Mouse (Mus musculus): Measurements from ENCODE around the gene Syce2. TPM values are rescaled to one million over a fixed set of nuclear protein-coding genes. Genes with fewer than 3 reads are reported as not detected.
A peak's percentile ranks its signal among the peaks of the same experiment; 100 is the strongest.

Syce2 gene
- polyA plus RNA-seq, 2 experiments, result 36.9 to 75.3 TPM

DNA sequence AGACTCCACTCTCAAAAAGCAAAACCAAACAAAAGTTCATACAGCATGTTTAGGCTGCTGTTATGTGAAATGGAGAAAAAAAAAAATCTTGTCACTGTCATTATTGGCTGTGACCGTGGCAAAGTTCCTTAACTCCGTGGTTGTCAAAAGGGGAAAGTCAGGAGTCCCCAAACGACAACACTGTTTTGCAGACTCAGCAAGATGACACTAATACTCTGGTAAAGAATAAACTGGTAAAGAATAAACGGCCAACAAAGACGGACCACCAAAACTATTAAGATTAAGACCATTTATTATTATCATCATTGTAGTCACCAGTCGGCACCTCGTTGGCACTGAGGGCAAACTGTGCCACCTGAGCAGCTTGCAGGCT, 32.0 kb upstream of the Syce2 start:
- ATAC-seq (ENCODE audit: low FRiP score, low read depth), result no peak
- peak overlapping the region; percentile 83 for H3K4me3 ChIP-seq (replicated peaks; ENCODE audit: low read length)
- H3K27ac ChIP-seq (replicated peaks; ENCODE audit: low read depth, low read length), result peak overlapping the region; percentile 83
- WGBS, result 4% methylated on average over 7 of the region's 7 CpGs
- peaks cover 80% of the 10 kb centered on the region for H3K36me3 ChIP-seq (ENCODE audit: control insufficient read depth, insufficient read depth, low read length)
- no peaks in the 10 kb centered on the region for H3K9me3 ChIP-seq (ENCODE audit: control insufficient read depth, low read length)
- peak overlapping the region; percentile 86 for H3K9ac ChIP-seq (ENCODE audit: low read depth, low read length, severe bottlenecking)
- TF ChIP-seq POLR2A (IDR thresholded peaks at IDR 0.05; ENCODE audit: borderline replicate concordance, extremely low read depth, insufficient read depth, insufficient read length), result no peak
- H3K4me2 ChIP-seq (replicated peaks; ENCODE audit: low read depth, low read length, severe bottlenecking), result peak overlapping the region; percentile 59
- DNase-seq (ENCODE audit: low spot score), result no peak
- H3K4me1 ChIP-seq (ENCODE audit: control insufficient read depth, insufficient read depth, low read length), result peaks cover 18% of the 10 kb centered on the region; the same call in 1 of the 2 replicates
- H3K27me3 ChIP-seq (ENCODE audit: control insufficient read depth, insufficient read depth, low read length), result no peaks in the 10 kb centered on the region

DNA sequence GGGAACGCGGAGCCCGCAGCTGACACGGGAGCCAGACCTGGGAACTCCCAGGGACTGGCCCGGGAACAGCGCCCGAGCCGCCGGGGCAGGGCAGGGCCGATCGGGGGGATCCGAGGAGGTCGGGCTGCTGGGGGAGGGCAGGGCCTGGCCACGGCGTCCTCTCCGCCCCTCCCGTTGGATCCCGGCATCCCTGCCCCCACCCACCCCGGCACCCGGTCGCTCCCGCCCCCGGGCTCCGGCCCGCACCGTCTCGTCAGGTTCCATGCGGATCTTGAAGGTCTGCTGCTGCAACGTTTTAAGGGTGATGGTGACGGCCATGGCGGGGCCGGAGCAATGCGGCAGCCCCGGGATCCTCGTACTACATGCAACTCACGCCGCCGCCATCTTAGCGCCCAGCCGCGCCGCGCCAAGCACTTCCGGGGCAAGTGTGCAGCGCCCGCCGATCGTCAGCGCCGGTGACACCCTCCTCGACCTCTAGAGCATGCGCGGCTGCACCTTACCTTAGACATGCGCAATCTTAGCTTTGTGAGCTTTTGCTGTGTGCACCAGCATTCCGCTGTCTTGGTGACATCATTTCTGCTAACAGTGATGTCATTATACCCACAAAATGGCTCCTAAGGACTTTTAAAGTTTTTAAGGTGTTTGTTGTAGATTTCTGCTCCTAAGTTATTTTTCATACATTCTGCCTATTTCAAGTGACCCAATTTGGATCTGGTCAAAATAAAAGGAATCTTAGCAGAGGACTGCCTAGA, 31.5 kb upstream of the Syce2 start, which contains the start of gene Rad23a:
Gene Rad23a (minus strand): TSS at position 418 of the 752 bp plus-strand sequence.
- Histone ChIP-seq H3K4me1 (ENCODE audit: control insufficient read depth, insufficient read depth, low read length) (peaks cover 24% of the 10 kb centered on the region; the same call in 1 of the 2 replicates), H3K4me3 (replicated peaks; ENCODE audit: low read length) (peak within 1 kb of the TSS; percentile 83), H3K4me2 (replicated peaks; ENCODE audit: low read depth, low read length, severe bottlenecking) (peak within 1 kb of the TSS; percentile 59), H3K27me3 (ENCODE audit: control insufficient read depth, insufficient read depth, low read length) (no peaks in the 10 kb centered on the region), H3K9ac (ENCODE audit: low read depth, low read length, severe bottlenecking) (peak within 1 kb of the TSS; percentile 86), H3K27ac (replicated peaks; ENCODE audit: low read depth, low read length) (peak within 1 kb of the TSS; percentile 83), H3K36me3 (ENCODE audit: control insufficient read depth, insufficient read depth, low read length) (peaks cover 81% of the 10 kb centered on the region), H3K9me3 (ENCODE audit: control insufficient read depth, low read length) (no peaks in the 10 kb centered on the region)
- DNase-seq (ENCODE audit: low spot score) (peak; percentile 95), ATAC-seq (ENCODE audit: low FRiP score, low read depth) (peak; percentile 92)
- 0% methylated on average over 37 of the region's 55 CpGs for WGBS
- TF ChIP-seq POLR2A (IDR thresholded peaks at IDR 0.05; ENCODE audit: borderline replicate concordance, extremely low read depth, insufficient read depth, insufficient read length), result peak; percentile 87; the same call in 1 of the 2 replicates

DNA sequence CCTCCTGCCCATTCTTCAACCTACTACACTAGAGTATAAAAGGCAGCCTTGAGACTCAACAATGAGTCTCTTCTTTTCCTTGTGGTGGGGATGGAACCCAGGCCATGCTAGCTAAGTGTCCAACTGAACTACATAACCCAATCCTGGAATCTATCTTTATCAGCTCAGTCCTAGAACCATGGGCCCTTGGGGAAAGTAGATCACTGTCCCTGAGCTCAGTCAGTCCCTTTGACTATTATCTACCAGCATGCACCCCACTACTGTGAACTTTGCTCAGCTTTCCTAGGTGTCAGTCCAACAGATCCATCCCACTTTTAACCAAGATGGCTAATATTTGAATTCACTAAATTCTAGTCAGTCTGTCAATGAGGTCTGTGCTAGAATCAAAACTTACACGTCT, 30.4 kb upstream of the Syce2 start:
- Histone ChIP-seq H3K36me3 (ENCODE audit: control insufficient read depth, insufficient read depth, low read length) (peaks cover 74% of the 10 kb centered on the region), H3K27me3 (ENCODE audit: control insufficient read depth, insufficient read depth, low read length) (no peaks in the 10 kb centered on the region), H3K4me3 (replicated peaks; ENCODE audit: low read length) (no peak overlapping the region), H3K9ac (ENCODE audit: low read depth, low read length, severe bottlenecking) (no peak overlapping the region), H3K9me3 (ENCODE audit: control insufficient read depth, low read length) (no peaks in the 10 kb centered on the region), H3K4me1 (ENCODE audit: control insufficient read depth, insufficient read depth, low read length) (peaks cover 24% of the 10 kb centered on the region; the same call in 1 of the 2 replicates), H3K27ac (replicated peaks; ENCODE audit: low read depth, low read length) (no peak overlapping the region), H3K4me2 (replicated peaks; ENCODE audit: low read depth, low read length, severe bottlenecking) (no peak overlapping the region)
- no peak for ATAC-seq (ENCODE audit: low FRiP score, low read depth)
- no peak for DNase-seq (ENCODE audit: low spot score)
- WGBS, result 72% methylated on average over 1 of the region's 1 CpGs
- no peak for TF ChIP-seq POLR2A (IDR thresholded peaks at IDR 0.05; ENCODE audit: borderline replicate concordance, extremely low read depth, insufficient read depth, insufficient read length)

DNA sequence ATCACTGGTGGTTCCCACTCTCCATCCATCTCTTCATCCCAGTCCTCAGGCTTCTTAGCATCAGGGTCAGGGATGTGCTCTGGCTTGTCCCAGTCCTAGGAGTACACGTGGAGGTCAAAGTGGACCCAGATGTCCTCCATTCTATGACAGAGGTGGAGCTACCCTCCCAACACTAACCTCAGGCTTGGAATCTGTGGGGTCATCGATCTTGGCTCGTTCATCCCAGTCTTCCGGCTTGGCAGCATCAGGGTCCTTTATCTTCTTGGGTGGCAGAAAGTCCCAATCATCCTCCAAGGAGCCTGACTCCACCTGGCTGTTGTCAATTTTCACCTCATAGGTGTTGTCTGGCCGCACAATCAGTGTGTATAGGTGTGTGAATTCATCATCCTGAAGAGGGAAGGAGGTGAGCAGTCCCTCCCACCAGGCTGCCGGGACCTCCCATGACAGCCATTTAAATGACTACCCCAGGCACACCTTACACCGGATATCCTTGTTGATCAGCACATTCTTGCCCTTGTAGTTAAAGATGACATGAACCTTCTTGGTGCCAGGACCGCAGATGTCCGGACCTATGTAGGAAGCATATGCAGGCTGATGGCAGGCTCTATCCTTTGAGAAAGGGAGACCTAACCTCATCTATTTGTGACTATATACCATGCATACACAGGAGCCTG, 27.4 kb upstream of the Syce2 start:
- Histone ChIP-seq H3K4me3 (replicated peaks; ENCODE audit: low read length) (peak overlapping the region; percentile 79), H3K9me3 (ENCODE audit: control insufficient read depth, low read length) (no peaks in the 10 kb centered on the region), H3K4me1 (ENCODE audit: control insufficient read depth, insufficient read depth, low read length) (peaks cover 22% of the 10 kb centered on the region; the same call in 1 of the 2 replicates), H3K27ac (replicated peaks; ENCODE audit: low read depth, low read length) (no peak overlapping the region), H3K4me2 (replicated peaks; ENCODE audit: low read depth, low read length, severe bottlenecking) (peak overlapping the region; percentile 65), H3K36me3 (ENCODE audit: control insufficient read depth, insufficient read depth, low read length) (peaks cover 49% of the 10 kb centered on the region), H3K27me3 (ENCODE audit: control insufficient read depth, insufficient read depth, low read length) (no peaks in the 10 kb centered on the region), H3K9ac (ENCODE audit: low read depth, low read length, severe bottlenecking) (peak overlapping the region; percentile 92)
- TF ChIP-seq POLR2A (IDR thresholded peaks at IDR 0.05; ENCODE audit: borderline replicate concordance, extremely low read depth, insufficient read depth, insufficient read length), result no peak
- 80% methylated on average over 9 of the region's 9 CpGs for WGBS
- no peak for DNase-seq (ENCODE audit: low spot score)
- ATAC-seq (ENCODE audit: low FRiP score, low read depth), result no peak

DNA sequence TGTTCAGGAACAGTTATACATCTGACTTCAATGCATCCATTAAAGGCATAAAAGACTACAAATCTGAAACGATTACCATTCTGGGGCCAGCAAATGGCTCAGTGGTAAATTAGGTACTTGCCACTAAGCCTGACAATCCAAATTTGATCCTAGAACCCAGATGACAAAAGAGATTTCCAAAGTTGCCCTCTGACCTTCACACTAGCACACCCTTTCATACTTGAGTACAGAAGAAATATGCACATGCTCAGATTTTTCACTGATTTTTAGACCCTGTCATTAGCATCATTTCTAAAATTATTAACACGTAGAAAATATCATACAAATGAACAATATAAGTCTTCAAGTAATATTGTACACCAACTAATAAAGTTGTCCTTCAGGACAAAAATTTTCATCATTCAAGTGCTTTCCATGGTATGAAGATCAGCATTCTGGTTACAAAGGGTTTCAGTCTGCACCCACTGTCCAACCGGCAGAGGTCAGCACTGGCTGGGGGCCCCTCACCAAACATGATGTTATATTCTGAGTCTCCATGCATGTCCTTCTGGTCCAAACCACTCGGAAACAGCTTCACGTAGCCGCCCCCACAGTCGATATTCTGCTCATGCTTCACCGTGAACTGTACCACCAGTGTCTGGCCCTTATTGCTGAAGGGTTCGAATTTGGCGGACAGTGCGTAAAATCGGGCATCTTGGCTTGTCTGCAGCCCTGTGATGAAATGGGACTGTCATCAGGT, 26.4 kb upstream of the Syce2 start:
- Histone ChIP-seq H3K27ac (replicated peaks; ENCODE audit: low read depth, low read length) (no peak overlapping the region), H3K4me2 (replicated peaks; ENCODE audit: low read depth, low read length, severe bottlenecking) (peak overlapping the region; percentile 65), H3K4me1 (ENCODE audit: control insufficient read depth, insufficient read depth, low read length) (peaks cover 20% of the 10 kb centered on the region; the same call in 1 of the 2 replicates), H3K4me3 (replicated peaks; ENCODE audit: low read length) (peak overlapping the region; percentile 79), H3K9ac (ENCODE audit: low read depth, low read length, severe bottlenecking) (peak overlapping the region; percentile 92), H3K9me3 (ENCODE audit: control insufficient read depth, low read length) (no peaks in the 10 kb centered on the region), H3K36me3 (ENCODE audit: control insufficient read depth, insufficient read depth, low read length) (peaks cover 49% of the 10 kb centered on the region), H3K27me3 (ENCODE audit: control insufficient read depth, insufficient read depth, low read length) (no peaks in the 10 kb centered on the region)
- ATAC-seq (ENCODE audit: low FRiP score, low read depth), result no peak
- WGBS, result 12% methylated on average over 12 of the region's 12 CpGs
- TF ChIP-seq POLR2A (IDR thresholded peaks at IDR 0.05; ENCODE audit: borderline replicate concordance, extremely low read depth, insufficient read depth, insufficient read length), result no peak
- no peak for DNase-seq (ENCODE audit: low spot score)
